Mouse (Mus musculus): ENCODE results near the gene Rab3ip.

Rab3ip gene

GRCm38 (mm10) chr10:116871329-116872015 is 79.1 kb downstream of the Rab3ip start:
- no peak for DNase-seq (ENCODE audit: low read depth, low spot score)

- DNase-seq (ENCODE audit: low read depth, low spot score) = no peak
Observed at GRCm38 (mm10) chr10:116870819-116871218, 79.8 kb downstream of the Rab3ip start.
